Mouse (Mus musculus) layer of hippocampus, postnatal 14 days (tissue): ENCODE results near the gene Adamts17. TPM values are rescaled to one million over a fixed set of nuclear protein-coding genes. Genes with fewer than 3 reads are reported as not detected.

ENCODE experiments used
- DNase-seq, 2 experiments: peaks; one replicate each; pipeline ENCODE4 v3.0.0; 2021 to 2022; ENCODE audit warnings: low spot score in 2 of 2, mixed read lengths in 1 of 2
- total RNA-seq, 2 experiments: library from RNA; stranded (reverse); gene quantifications; 2 replicates each; pipeline ENCODE4 v1.2.3; 2021

The Adamts17 gene
- total RNA-seq, 2 experiments from 2014 or later, result 29.6 to 31.8 TPM

DNA sequence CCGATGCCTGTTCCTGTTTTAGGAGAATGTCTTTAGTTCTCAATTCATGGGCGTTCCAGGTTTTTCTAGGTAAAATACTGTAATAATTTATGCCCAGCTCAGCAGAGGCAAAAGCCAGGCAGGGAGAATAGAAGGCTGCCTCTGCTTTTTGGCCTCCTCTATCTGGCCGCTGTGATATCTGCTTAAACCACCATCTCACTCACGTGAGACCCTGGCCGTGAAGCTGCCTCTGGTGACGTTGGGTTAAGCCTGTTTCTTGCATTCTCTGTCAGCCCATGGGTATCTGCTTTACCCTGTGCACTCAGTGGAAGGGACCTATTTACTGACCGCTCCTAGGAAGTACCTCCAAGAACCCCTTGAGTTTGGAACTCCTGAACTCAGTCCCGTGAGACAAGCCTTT lies 187.7 kb downstream of the Adamts17 start:
- DNase-seq, result no peak

DNA sequence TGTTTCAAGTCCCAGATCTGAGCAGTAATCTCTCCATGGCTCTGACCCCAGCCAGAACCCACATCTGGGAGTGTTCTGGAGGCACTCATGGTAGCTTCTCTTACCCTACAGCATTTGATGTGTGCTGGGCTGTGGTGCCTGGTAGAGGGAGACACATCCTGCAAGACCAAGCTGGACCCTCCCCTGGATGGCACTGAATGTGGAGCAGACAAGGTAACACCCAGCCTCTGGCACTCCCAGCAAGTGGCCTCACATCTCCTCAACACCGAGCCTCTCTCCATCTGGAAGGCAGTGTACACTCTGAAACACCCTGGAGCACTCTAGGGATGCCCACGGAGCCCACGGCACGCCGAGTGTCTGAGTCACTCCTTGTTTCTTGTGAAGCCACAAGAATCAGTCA lies 188.2 kb downstream of the Adamts17 start:
- no peak for DNase-seq

DNA sequence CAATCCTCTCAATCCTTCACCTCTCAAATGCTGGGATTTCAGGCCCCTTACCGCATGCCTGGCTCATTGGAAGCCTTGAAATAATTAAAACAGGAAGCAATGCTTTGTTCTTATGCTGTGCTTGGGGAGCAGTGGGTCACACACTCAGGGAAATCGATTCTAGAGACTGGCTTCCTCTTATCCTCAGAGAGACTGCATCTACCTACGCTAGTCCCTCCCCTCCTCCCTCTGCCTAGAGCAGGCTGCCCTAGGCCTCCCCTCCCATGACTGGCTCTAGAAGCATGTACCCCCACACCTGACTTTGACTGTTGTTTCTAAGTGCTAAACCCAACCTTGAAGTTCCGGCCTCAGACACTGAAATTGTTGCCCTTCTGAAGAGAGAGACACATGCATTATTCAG lies 189.4 kb downstream of the Adamts17 start:
- no peak for DNase-seq

DNA sequence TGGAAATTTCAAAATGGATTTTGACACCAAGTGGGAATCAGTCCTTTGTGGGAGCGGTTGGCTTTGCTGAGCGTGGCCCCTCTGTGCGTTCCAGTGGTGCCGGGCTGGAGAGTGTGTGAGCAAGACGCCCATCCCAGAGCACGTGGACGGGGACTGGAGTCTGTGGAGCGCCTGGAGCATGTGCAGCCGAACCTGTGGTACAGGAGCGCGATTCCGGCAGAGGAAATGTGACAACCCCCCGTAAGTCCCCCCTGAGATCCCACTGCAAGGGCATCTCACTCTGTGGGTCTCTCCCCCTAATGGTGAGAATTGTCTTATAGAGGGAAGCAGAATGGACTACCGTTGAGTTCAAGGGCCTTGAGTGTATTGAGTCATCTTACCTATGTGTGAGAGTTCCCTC lies 189.9 kb downstream of the Adamts17 start:
- DNase-seq, result no peak

DNA sequence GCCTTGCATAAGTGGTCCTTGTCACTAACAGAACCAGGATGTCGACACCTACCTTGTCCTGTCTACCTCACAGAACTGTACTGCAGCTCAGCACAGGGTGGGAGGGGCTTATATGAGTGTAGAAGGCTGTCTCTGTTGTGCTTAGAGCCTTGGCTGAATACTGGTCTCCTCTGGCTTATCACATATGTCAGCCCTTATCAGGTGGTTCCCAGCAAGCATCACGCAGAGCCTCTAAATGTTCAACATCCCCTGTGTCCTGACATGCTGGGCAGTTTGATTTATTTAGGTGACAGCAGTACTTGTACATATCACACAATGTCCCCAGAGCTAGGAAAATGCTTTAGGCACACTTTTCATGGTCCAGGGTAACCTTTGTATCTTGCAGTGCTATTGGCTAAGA lies 191.7 kb downstream of the Adamts17 start:
- no peak for DNase-seq

DNA sequence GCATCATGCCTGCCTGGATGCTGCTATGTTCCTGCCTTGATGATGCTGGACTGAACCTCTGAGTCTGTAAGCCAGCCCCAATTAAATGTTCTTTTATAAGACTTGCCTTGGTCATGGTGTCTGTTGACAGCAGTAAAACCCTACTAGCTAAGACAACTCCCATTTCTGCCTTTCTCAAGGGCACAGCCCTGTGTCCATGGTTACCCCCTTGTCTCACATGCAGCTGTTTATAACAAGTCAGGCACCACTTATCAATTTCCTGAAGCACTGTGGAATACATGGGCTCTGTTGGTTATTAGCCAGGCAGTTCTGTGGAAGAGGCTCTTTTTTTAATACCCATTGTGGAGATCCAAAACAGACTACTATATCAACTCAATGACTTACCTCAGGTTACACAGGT lies 193.1 kb downstream of the Adamts17 start:
- DNase-seq, result no peak

DNA sequence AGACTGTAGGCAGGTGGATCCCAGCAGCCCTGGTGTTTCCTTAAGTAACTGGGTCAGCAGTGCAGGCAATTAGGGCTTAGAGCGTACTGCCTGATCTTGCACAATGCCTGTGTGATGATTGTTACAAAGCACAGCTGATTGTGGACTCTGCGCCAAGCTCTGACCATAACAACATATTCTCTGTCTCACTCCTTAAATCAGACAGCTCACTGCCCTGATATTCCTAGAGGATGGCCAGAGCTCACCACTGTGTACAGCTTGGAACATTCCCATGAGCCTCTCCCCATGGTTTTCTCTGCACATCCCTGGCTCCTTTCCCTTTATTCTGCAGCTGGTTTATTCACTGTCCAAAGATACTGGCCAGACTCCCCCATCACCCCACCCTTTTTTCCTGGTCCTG lies 194.8 kb downstream of the Adamts17 start:
- DNase-seq, result no peak

DNA sequence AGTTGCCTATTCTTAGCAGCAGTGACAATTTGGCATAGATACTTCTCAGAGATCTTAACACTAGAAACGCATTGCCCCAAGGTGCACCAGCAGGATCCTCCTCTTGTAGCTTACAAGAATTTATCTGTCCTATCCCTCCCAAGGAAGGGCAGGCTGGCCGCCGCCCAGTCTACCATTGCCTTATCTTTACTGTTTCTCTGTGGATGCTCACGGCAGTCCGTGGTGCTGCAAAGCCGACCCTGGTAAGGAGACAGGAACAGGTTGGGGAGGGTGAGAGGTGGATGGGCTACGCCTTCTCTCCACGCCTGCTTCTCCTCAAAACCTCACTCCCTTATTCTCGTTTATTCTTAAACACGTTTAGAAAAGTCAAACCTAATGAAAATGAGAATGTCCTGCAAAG lies 195.7 kb downstream of the Adamts17 start:
- DNase-seq, result no peak

DNA sequence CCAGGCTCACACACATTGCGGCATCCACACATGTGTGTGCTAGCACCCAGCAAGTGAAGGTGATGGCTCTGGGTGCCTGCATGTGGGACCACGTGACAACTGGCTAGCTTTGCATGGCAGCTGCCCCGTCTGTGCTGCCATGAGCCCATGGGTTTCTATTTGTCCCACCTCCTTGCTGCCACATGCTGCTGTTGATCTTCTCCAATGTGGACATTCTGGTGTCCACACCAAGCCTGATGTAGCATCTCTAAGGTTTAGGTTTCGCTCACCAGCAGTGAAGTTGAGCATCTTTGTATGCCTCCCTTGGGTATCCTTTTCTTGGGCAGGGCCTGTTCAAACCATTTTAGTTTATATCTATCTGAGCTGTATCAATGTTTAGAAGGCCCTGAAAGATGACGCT lies 196.1 kb downstream of the Adamts17 start:
- DNase-seq, result no peak

DNA sequence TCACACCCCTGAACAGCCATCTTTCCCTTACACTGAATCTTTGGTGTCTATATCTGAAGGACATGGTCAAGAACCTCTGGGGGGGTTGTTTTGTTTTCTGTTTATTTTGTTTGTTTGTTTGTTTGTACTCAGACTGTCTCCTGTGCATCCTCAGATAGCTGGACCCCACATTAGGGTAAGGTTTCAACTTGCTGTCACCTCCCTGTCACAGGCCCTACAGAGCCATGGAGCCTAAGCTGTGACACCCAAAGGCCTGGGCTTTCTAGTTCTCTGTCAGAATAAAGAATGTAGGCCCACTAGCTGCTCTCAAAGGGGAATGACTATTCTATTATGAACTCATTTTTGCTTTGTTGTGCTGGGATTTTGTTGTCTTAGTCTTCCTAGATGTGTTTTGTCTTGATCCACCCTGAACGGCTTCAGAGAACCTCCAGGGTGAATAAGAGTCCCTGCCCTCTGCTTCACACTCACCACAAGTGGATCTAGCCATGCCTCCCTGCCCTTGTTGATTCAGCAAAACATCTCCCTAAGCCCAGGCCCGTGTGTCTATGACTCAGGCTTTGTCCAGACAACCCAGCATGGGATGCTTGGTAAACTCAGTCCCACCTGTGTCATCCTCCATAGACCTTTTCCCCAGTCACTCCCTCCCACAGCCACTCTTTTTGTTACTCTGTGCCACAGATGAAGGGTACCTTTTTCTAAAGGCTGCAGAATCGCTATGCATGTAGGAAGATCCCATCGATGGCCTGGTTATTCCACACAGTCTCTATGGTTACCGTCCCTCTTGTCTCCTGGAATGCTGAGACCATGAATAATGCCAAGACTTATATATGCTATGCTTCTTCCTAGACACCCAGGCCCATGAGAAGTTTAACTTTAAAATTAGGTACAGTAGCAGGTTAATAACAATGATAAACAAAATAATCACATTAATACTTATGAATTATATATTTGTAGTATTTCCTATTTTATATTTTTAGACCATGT lies 197.3 kb downstream of the Adamts17 start:
- DNase-seq, result no peak

DNA sequence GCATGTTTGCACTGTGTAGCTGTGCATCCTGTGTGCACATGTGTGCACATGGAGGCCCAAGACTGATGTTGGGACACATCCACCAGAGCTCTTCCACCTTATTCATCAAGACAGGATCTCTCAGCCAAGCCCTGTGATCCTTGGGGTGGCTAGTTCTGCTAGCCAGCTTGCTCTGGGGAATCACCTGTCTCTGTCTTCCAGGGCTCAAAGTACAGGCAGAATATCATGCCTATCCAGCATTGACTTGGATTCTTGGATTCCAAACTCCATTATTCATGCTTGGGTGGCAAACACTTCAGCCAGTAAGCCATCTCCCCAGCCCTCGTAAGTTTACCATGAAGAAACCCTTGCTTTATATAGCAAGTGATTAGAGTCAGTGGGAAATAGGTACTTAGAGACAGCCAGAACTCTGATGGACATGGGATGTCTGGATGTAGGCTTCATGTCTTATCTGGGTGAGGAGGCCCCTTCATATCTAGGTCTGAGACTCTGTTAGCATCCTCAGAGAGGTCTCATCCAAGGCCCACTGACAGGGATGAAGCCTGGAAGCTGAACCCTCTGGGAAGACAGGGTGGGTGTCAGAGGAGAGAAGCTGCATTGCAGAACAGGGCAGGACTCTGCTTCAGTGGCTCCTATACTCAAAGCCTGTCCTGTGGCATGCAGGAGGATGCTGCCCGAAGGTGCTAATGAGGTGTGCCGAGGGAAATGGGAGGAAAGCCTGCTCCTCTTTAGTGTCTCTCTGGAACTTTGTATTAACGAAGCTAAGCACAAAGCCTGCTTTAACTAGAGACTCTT lies 198.4 kb downstream of the Adamts17 start:
- DNase-seq, result no peak

DNA sequence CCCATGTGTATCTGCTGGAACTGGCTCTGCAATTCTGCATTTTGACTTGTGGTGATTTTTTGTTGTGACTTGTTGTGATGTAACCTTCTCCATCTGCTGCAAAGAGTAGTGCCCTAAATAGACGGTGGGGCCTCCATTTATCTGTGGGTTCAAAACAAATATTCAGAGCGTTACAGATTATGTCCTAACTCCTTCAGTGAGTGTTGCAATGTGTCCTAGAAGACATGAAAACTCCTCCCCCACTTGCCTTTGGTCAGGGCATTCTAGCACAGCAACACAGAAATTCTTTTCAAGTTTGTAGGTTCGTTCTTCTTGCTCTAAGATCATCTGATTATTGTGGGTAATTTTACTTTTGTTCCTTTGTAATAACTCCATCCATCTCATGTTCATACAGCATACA lies 199.6 kb downstream of the Adamts17 start:
- no peak for DNase-seq

DNA sequence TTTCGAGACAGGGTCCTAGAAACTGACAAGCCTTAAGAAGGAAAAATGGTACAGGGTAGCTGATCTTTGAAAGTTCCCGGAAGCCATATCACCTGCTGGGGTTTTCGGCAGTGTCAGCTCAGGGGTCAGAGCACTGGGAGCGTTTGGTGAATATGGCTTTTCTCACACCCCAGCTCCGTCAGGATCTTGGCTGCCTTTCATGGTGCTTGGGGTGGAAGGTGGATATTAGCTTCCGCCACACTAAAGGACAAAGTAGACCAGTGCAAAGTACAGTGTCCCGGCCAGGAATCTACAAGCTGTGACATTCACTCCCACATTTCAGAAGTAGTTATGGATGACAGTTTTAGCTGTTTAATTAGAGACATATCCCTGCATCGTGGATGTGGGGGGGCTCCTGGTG lies 200.3 kb downstream of the Adamts17 start:
- DNase-seq, result no peak

DNA sequence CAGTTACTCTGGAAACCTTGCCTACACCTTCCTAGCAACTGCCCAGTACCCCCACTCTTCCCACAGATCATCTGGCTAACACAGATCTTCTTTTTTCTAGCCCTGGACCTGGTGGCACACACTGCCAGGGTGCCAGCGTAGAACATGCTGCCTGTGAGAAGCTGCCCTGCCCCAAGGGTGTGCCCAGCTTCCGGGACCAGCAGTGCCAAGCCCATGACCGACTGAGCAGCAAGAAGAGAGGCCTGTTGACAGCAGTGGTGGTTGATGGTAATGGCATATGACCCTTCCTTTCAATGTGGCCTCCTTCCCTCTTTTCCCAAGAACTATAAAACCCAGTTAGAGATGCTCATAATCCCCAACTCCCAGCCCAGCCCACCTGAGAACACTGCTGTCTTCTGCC lies 202.2 kb downstream of the Adamts17 start:
- no peak for DNase-seq

DNA sequence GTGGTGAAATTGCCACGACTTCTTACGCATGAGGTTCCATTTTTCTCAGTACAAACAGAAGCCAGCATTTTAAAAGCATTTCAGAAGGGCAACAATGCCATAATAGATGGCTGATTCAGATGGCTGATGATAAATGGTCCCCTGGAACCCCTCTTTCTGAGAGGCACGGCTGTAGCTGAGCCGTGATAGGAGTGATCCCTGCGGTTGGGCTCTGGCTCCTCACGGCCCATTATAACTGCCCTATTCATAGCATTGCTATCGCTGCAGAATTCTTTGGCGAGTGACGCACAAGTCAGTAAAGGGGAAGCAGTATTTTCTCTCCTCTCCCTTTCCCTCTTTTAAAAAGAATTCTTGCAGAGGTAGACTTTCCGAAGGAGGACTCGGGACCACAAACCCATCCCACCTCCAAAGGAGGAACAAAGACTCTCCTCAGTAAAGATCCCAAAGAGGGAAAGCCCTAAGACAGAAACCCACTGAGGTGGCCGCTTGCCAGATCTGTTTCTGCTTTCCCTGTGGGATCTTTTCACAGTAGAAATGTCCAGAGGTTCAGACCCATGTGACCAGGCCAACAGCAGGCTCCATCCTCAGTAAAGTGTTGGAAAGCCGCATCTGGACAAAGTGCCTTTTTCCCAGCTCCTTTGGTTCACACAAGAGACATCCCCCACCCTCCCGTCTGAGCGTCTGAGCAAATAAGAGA lies 204.7 kb downstream of the Adamts17 start:
- DNase-seq, result no peak

DNA sequence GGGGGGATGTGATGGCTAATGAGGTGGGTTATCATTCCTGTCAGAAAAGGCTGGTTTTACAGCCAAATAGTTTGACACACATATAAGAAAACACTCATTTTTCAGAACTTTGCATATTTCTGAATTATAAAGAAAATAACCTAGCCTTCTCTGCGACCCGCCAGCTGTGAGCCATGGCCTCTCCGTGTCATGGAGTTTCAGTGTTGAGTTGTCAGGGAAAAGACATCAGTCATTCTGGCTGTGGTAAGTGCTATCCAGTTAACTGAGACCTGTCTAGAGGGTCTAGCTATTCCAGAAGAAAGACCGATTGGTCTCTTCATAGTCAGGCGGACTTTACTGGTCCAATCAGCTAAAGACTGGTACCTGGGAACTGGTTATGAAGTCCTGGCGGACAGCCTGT lies 205.7 kb downstream of the Adamts17 start:
- DNase-seq, result no peak

DNA sequence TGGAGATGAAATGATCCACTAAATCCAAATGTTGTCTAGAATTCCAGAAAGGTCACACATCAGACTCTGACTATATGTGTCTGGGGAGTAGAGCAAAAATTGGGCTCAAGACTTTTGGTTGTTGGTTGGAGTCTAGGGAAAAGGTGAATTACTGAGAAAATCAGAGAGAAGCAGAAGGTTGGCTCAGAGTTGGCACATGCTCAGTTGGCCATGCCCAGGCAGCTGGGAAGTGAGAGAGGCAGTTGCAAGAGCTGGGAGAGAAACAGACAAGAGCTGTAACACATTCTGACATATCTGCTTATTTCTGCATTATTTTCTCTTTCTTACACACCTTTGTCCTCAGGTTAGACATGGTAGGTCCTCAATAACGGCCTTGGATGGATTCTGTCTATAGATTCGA lies 209.7 kb downstream of the Adamts17 start:
- no peak for DNase-seq

DNA sequence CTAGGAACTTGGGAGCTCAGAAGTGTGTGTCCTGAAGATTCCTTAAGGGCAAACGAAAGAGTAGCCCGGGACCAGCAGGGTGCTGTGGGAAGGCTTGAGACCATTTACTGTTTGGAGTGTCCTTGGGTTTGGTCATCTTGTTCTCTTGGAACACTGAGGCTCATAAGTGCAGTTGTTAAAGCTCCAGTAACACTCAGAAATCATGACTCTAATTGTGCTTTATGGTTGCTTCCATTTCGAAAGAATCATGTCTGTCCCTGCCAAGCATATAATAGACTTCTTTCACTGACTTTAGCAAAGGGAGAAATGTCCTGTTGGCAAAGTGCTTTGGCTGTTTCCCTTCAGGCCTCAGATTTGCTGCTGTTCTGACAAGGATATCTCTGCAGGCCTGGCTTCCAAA lies 210.9 kb downstream of the Adamts17 start:
- DNase-seq, result no peak

DNA sequence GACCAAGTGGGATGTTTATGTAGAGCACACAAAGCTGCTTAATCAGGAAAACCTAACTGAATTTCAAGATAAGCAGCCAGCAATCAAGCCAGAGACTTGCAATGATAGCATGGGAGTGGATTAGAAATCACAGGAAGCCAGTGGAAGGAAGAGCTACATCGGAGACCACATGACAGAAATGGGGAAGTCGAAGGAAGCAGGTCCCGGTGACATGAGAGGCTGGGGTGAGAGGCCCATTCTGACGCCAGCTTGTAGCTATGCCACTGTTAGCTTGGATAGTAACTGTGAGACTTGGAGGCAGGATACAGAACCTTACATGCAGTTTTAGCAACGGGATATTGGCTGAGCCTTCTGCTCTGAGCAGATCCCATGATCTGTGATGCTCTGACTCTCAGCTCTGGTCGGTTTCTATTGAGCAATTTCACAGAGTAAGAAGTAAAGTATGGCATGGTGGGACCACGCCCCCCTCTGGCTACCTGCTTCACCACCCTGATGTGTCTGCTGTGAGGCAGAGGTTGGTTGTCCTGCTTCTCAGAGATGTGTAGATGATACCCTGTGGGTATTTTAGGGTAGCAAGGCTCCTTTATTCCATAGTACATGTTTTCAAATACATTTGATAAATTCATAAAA lies 211.7 kb downstream of the Adamts17 start:
- no peak for DNase-seq

DNA sequence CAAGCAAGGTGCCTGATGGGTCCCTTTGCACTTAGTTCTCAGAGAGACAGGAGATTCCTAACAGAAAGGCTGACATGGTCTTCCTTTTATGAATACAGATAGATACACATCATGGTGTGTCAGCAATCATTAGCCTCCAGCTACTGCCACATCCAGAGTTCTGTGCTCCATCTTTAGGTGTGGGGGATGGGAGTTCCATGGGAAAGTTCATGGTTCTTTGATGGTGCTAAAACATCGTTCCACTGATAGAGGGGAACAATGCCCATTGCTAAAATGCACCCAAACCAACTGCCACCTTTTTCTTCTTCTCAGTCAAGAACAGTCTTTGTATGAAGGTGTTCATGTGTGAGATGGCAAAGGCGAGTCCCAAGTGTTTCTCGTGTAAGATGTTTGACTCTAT lies 215.3 kb downstream of the Adamts17 start:
- no peak for DNase-seq

DNA sequence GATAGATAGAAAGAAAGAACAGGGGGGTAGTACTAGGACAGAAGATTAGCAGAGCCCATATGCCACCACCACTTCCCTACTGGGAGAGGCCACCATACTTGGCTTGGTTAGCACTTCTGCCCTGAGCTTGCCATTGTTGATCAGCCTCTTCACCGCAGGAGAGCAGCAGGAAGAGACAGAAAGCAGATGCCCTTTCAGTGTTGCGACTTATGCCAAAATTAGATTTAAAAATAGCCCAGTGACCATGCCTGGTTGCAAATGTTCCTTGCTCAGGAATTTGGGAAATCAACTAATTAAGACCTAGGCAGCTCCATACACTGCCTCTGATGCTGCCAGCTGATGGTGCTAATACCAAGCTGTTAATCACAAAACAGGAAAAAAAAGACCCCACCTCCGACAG lies 216.0 kb downstream of the Adamts17 start:
- DNase-seq, result peak; percentile 32 to 54
